Mouse (Mus musculus) lung, postnatal 36 days (tissue): ENCODE data around the gene Akr1b7.
A peak's percentile ranks its signal among the peaks of the same experiment; 100 is the strongest.

Experiments
- DNase-seq: peaks from one replicate; pipeline ENCODE4 v3.0.0; 2022; ENCODE audit warnings: mixed read lengths

The Akr1b7 gene

GRCm38 (mm10) chr6:34441556-34442257 is 29.6 kb downstream of the Akr1b7 start:
- DNase-seq, result peak; percentile 25

GRCm38 (mm10) chr6:34443791-34444190 is 31.7 kb downstream of the Akr1b7 start:
- DNase-seq, result peak; percentile 35

- peak; percentile 93 for DNase-seq
These were observed 35.8 kb downstream of the Akr1b7 start for GRCm38 (mm10) chr6:34447961-34448360.

- DNase-seq, result no peak
These were observed 36.6 kb downstream of the Akr1b7 start for GRCm38 (mm10) chr6:34448696-34449095.

- DNase-seq, result peak; percentile 40
These were observed 41.0 kb downstream of the Akr1b7 start for GRCm38 (mm10) chr6:34452963-34453770.

- no peak for DNase-seq
These were observed 47.3 kb downstream of the Akr1b7 start for GRCm38 (mm10) chr6:34459456-34459855.

GRCm38 (mm10) chr6:34460651-34461050 is 48.5 kb downstream of the Akr1b7 start:
- peak; percentile 61 for DNase-seq

- DNase-seq, result no peak
These were observed 51.4 kb downstream of the Akr1b7 start for GRCm38 (mm10) chr6:34463582-34463981.

GRCm38 (mm10) chr6:34471434-34472110 is 59.4 kb downstream of the Akr1b7 start:
- no peak for DNase-seq
